Mouse (Mus musculus): ENCODE measurements around the gene Macf1. TPM values are rescaled to one million over a fixed set of nuclear protein-coding genes. Genes with fewer than 3 reads are reported as not detected.
A peak's percentile ranks its signal among the peaks of the same experiment; 100 is the strongest.

Gene Macf1
- polyA plus RNA-seq, 1 experiment, result 60.4 TPM

- H3K79me3 ChIP-seq (ENCODE audit: low read depth), result peaks cover 8% of the 10 kb centered on the region
- no peak overlapping the region for H3K4me3 ChIP-seq (ENCODE audit: insufficient read depth, poor library complexity, severe bottlenecking)
- no peaks in the 10 kb centered on the region for H3K27me3 ChIP-seq (ENCODE audit: control insufficient read depth, insufficient read depth, insufficient read length)
- H3K79me2 ChIP-seq (ENCODE audit: control insufficient read depth, insufficient read depth), result peaks cover 15% of the 10 kb centered on the region
- no peak for TF ChIP-seq FOSL1 (IDR thresholded peaks at IDR 0.05; ENCODE audit: insufficient read depth, low read length, poor library complexity, severe bottlenecking)
- TF ChIP-seq USF1 (IDR thresholded peaks at IDR 0.05; ENCODE audit: low read depth), result no peak
- no peak for TF ChIP-seq MYOD1 (IDR thresholded peaks at IDR 0.05; ENCODE audit: control insufficient read depth, insufficient read length, low read depth)
- TF ChIP-seq MYOG (IDR thresholded peaks at IDR 0.05; ENCODE audit: control insufficient read depth, extremely low read depth, insufficient read length), result no peak
- no peak for TF ChIP-seq CEBPB (IDR thresholded peaks at IDR 0.05; ENCODE audit: low read depth)
- TF ChIP-seq CTCF (IDR thresholded peaks at IDR 0.05; ENCODE audit: control insufficient read depth, insufficient read depth, insufficient read length), result no peak
- no peak for TF ChIP-seq MAX (IDR thresholded peaks at IDR 0.05)
- no peak overlapping the region for H3ac ChIP-seq (ENCODE audit: control insufficient read depth, insufficient read length, low read depth)
- H3K36me3 ChIP-seq (ENCODE audit: control insufficient read depth, insufficient read depth), result peaks cover 6% of the 10 kb centered on the region
These were observed 268.6 kb downstream of the Macf1 start for GRCm38 (mm10) chr4:123415566-123415965.

GRCm38 (mm10) chr4:123413876-123414275 is 270.3 kb downstream of the Macf1 start:
- peaks cover 11% of the 10 kb centered on the region for H3K36me3 ChIP-seq (ENCODE audit: control insufficient read depth, insufficient read depth)

GRCm38 (mm10) chr4:123412981-123413380 is 271.2 kb downstream of the Macf1 start:
- H3K79me3 ChIP-seq (ENCODE audit: low read depth), result peaks cover 32% of the 10 kb centered on the region
- H3K4me3 ChIP-seq (ENCODE audit: insufficient read depth, poor library complexity, severe bottlenecking), result no peak overlapping the region
- H3K36me3 ChIP-seq (ENCODE audit: control insufficient read depth, insufficient read depth), result peaks cover 20% of the 10 kb centered on the region
- H3K79me2 ChIP-seq (ENCODE audit: control insufficient read depth, insufficient read depth), result peaks cover 35% of the 10 kb centered on the region
- TF ChIP-seq CTCF (IDR thresholded peaks at IDR 0.05; ENCODE audit: control insufficient read depth, insufficient read depth, insufficient read length), result no peak
- TF ChIP-seq MAX (IDR thresholded peaks at IDR 0.05), result no peak
- no peak for TF ChIP-seq FOSL1 (IDR thresholded peaks at IDR 0.05; ENCODE audit: insufficient read depth, low read length, poor library complexity, severe bottlenecking)
- no peak for TF ChIP-seq CEBPB (IDR thresholded peaks at IDR 0.05; ENCODE audit: low read depth)
- no peak for TF ChIP-seq MYOG (IDR thresholded peaks at IDR 0.05; ENCODE audit: control insufficient read depth, extremely low read depth, insufficient read length)
- no peak for TF ChIP-seq USF1 (IDR thresholded peaks at IDR 0.05; ENCODE audit: low read depth)
- no peak for TF ChIP-seq MYOD1 (IDR thresholded peaks at IDR 0.05; ENCODE audit: control insufficient read depth, insufficient read length, low read depth)
- no peak overlapping the region for H3ac ChIP-seq (ENCODE audit: control insufficient read depth, insufficient read length, low read depth)
- H3K27me3 ChIP-seq (ENCODE audit: control insufficient read depth, insufficient read depth, insufficient read length), result no peaks in the 10 kb centered on the region

More at GRCm38 (mm10) chr4:123413876-123414275, 270.3 kb downstream of the Macf1 start:
- H3K27me3 ChIP-seq (ENCODE audit: control insufficient read depth, insufficient read depth, insufficient read length), result no peaks in the 10 kb centered on the region
- H3ac ChIP-seq (ENCODE audit: control insufficient read depth, insufficient read length, low read depth), result no peak overlapping the region
- H3K79me3 ChIP-seq (ENCODE audit: low read depth), result peaks cover 23% of the 10 kb centered on the region
- H3K4me3 ChIP-seq (ENCODE audit: insufficient read depth, poor library complexity, severe bottlenecking), result no peak overlapping the region
- peaks cover 26% of the 10 kb centered on the region for H3K79me2 ChIP-seq (ENCODE audit: control insufficient read depth, insufficient read depth)
- TF ChIP-seq FOSL1 (IDR thresholded peaks at IDR 0.05; ENCODE audit: insufficient read depth, low read length, poor library complexity, severe bottlenecking) (no peak), USF1 (IDR thresholded peaks at IDR 0.05; ENCODE audit: low read depth) (peak; percentile 46), MAX (IDR thresholded peaks at IDR 0.05) (no peak)

GRCm38 (mm10) chr4:123412528-123412878 is 271.7 kb downstream of the Macf1 start:
- H3K36me3 ChIP-seq (ENCODE audit: control insufficient read depth, insufficient read depth), result peaks cover 24% of the 10 kb centered on the region
- peaks cover 40% of the 10 kb centered on the region for H3K79me2 ChIP-seq (ENCODE audit: control insufficient read depth, insufficient read depth)
- no peak for TF ChIP-seq FOSL1 (IDR thresholded peaks at IDR 0.05; ENCODE audit: insufficient read depth, low read length, poor library complexity, severe bottlenecking)
- TF ChIP-seq MYOD1 (IDR thresholded peaks at IDR 0.05; ENCODE audit: control insufficient read depth, insufficient read length, low read depth), result no peak
- H3K27me3 ChIP-seq (ENCODE audit: control insufficient read depth, insufficient read depth, insufficient read length), result no peaks in the 10 kb centered on the region
- H3ac ChIP-seq (ENCODE audit: control insufficient read depth, insufficient read length, low read depth), result peak overlapping the region; percentile 65
- peaks cover 37% of the 10 kb centered on the region for H3K79me3 ChIP-seq (ENCODE audit: low read depth)
- H3K4me3 ChIP-seq (ENCODE audit: insufficient read depth, poor library complexity, severe bottlenecking), result peak overlapping the region; percentile 50

- peaks cover 30% of the 10 kb centered on the region for H3K36me3 ChIP-seq (ENCODE audit: control insufficient read depth, insufficient read depth)
- H3K79me3 ChIP-seq (ENCODE audit: low read depth), result peaks cover 40% of the 10 kb centered on the region
- H3K79me2 ChIP-seq (ENCODE audit: control insufficient read depth, insufficient read depth), result peaks cover 45% of the 10 kb centered on the region
- H3ac ChIP-seq (ENCODE audit: control insufficient read depth, insufficient read length, low read depth), result peak overlapping the region; percentile 89
- TF ChIP-seq FOSL1 (IDR thresholded peaks at IDR 0.05; ENCODE audit: insufficient read depth, low read length, poor library complexity, severe bottlenecking), result no peak
- no peak for TF ChIP-seq MYOD1 (IDR thresholded peaks at IDR 0.05; ENCODE audit: control insufficient read depth, insufficient read length, low read depth)
- TF ChIP-seq USF1 (IDR thresholded peaks at IDR 0.05; ENCODE audit: low read depth), result no peak
- no peak for TF ChIP-seq MYOG (IDR thresholded peaks at IDR 0.05; ENCODE audit: control insufficient read depth, extremely low read depth, insufficient read length)
- H3K27me3 ChIP-seq (ENCODE audit: control insufficient read depth, insufficient read depth, insufficient read length), result no peaks in the 10 kb centered on the region
- H3K4me3 ChIP-seq (ENCODE audit: insufficient read depth, poor library complexity, severe bottlenecking), result peak overlapping the region; percentile 50
These were observed 272.2 kb downstream of the Macf1 start for GRCm38 (mm10) chr4:123411732-123412527.
